Comparison of ENCODE assay signal across 27 mouse cellular contexts in genomic region chrX:66678646-66679045, GRCm38 (mm10). TPM values are rescaled to one million over a fixed set of nuclear protein-coding genes. Genes with fewer than 3 reads are reported as not detected.
"Had no signal": no experiment of that assay in that cellular context is flagged by ENCODE, and none has a peak within 500 bp of the region (broad histone marks: within the 10 kb centered on the region; RNA-seq: fewer than 3 reads in every experiment).

No protein-coding gene starts in this region.

- DNase-seq: gastrocnemius, postnatal 14 days; gastrocnemius, postnatal 36 days; heart, adult 18-20 months; heart, postnatal 10 days; heart, postnatal 4 days; kidney, adult 18-20 months; kidney, adult 8-10 months; kidney, postnatal 14 days; kidney, postnatal 36 days; layer of hippocampus, adult 9-11 months; layer of hippocampus, postnatal 36 days; left cerebral cortex, postnatal 4 days had no signal

- H3K27ac ChIP-seq: heart, embryonic 10.5 days; hindbrain, embryonic 10.5 days; hindbrain, embryonic 12.5 days; hindbrain, embryonic 14.5 days; intestine, embryonic 15.5 days; kidney, embryonic 15.5 days; kidney, postnatal 0 days; limb, embryonic 13.5 days; limb, embryonic 15.5 days; liver, embryonic 12.5 days had no signal

- H3K27me3 ChIP-seq: heart, embryonic 12.5 days; hindbrain, embryonic 12.5 days; intestine, embryonic 15.5 days; kidney, embryonic 15.5 days; limb, embryonic 13.5 days; limb, embryonic 15.5 days; liver, embryonic 12.5 days had no signal

- H3K4me3 ChIP-seq: heart, embryonic 10.5 days; heart, embryonic 12.5 days; hindbrain, embryonic 10.5 days; hindbrain, embryonic 12.5 days; intestine, embryonic 15.5 days; kidney, embryonic 15.5 days; limb, embryonic 13.5 days; limb, embryonic 15.5 days; liver, embryonic 12.5 days had no signal

- ATAC-seq: hindbrain, embryonic 16.5 days; inflammation-experienced regulatory T-cells, adult 6 months; intestine, embryonic 15.5 days; intestine, postnatal 0 days; liver, embryonic 12.5 days had no signal

- H3K4me2 ChIP-seq: heart, embryonic 12.5 days; hindbrain, embryonic 12.5 days; hindbrain, embryonic 14.5 days; intestine, embryonic 15.5 days; kidney, embryonic 15.5 days; limb, embryonic 13.5 days; limb, embryonic 15.5 days; liver, embryonic 12.5 days had no signal

- H3K36me3 ChIP-seq: heart, embryonic 10.5 days; heart, embryonic 12.5 days; hindbrain, embryonic 10.5 days; hindbrain, embryonic 12.5 days; intestine, embryonic 15.5 days; kidney, embryonic 15.5 days; limb, embryonic 13.5 days; limb, embryonic 15.5 days; liver, embryonic 12.5 days had no signal

- H3K4me1 ChIP-seq: heart, embryonic 10.5 days; heart, embryonic 12.5 days; hindbrain, embryonic 10.5 days; hindbrain, embryonic 12.5 days; intestine, embryonic 15.5 days; kidney, embryonic 15.5 days; limb, embryonic 13.5 days; limb, embryonic 15.5 days; liver, embryonic 12.5 days had no signal

- H3K9ac ChIP-seq: heart, embryonic 12.5 days; hindbrain, embryonic 12.5 days; hindbrain, embryonic 14.5 days; intestine, embryonic 15.5 days; kidney, embryonic 15.5 days; limb, embryonic 13.5 days; limb, embryonic 15.5 days; liver, embryonic 12.5 days had no signal

- H3K9me3 ChIP-seq: heart, embryonic 10.5 days; heart, embryonic 12.5 days; hindbrain, embryonic 10.5 days; hindbrain, embryonic 12.5 days; intestine, embryonic 15.5 days; kidney, embryonic 15.5 days; limb, embryonic 13.5 days; limb, embryonic 15.5 days; liver, embryonic 12.5 days had no signal

RNA-seq across cellular contexts. Expression of gene Slitrk2, which starts 29.5 kb away (rescaled TPM):
- polyA plus RNA-seq: inflammation-experienced regulatory T-cells, adult 6 months; liver, adult 2 months had no signal
